Mouse (Mus musculus) brain, adult 2 months (tissue): ENCODE results near the gene Rbm28.

Experiments used
- DNase-seq: peaks from one replicate; pipeline ENCODE4 v3.0.0; 2011; ENCODE audit warnings: low read depth, low spot score

Rbm28 gene

GRCm38 (mm10) chr6:29074133-29074469 is 90.7 kb downstream of the Rbm28 start:
- peak; percentile 50 for DNase-seq
